13 mouse cellular contexts compared by ENCODE assay signal in the genomic region with DNA sequence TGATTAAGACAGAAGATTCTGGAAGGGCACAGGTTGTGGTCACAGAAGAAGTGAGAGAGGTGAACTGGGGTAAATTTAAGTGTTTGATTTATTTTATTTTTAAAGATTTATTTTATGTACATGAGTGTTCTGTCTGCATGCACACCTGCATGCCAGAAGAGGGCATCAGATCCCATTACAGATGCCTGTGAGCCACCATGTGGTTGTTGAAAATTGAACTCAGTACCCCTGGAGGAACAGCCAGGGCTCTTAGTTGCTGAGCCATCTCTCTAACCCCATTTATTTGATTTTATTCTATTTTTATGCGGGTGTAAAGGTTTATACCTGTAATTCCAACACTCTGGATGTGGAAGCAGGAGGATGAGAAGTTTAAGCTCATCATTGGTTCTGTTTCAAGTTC.
"Had no signal": no experiment of that assay in that cellular context is flagged by ENCODE, and none has a peak within 500 bp of the region (broad histone marks: within the 10 kb centered on the region; RNA-seq: fewer than 3 reads in every experiment).

No protein-coding gene starts in this region.

- H3K4me1 ChIP-seq: kidney, embryonic 15.5 days; liver, embryonic 12.5 days; midbrain, embryonic 13.5 days had no signal

- ATAC-seq: liver, embryonic 12.5 days; liver, postnatal 0 days; midbrain, embryonic 13.5 days had no signal

- H3K36me3 ChIP-seq: kidney, embryonic 15.5 days; limb, embryonic 10.5 days; liver, embryonic 12.5 days; midbrain, embryonic 13.5 days; neural tube, embryonic 13.5 days had no signal

- H3K4me3 ChIP-seq: kidney, embryonic 15.5 days; limb, embryonic 10.5 days; liver, embryonic 12.5 days; midbrain, embryonic 13.5 days; neural tube, embryonic 13.5 days had no signal

- H3K27ac ChIP-seq: kidney, embryonic 15.5 days; limb, embryonic 10.5 days; liver, embryonic 12.5 days; midbrain, embryonic 13.5 days; neural tube, embryonic 13.5 days had no signal

- H3K4me2 ChIP-seq: kidney, embryonic 15.5 days; liver, embryonic 12.5 days; midbrain, embryonic 13.5 days; neural tube, embryonic 13.5 days had no signal

- DNase-seq: kidney, adult 18-20 months; kidney, postnatal 25 days; layer of hippocampus, adult 9-11 months; liver, postnatal 0 days; retina, postnatal 1 day; right cerebral cortex, postnatal 4 days; spleen, adult 18-20 months; thymus, postnatal 36 days had no signal

- H3K9me3 ChIP-seq: kidney, embryonic 15.5 days; limb, embryonic 10.5 days; liver, embryonic 12.5 days; midbrain, embryonic 13.5 days; neural tube, embryonic 13.5 days had no signal

- H3K9ac ChIP-seq: kidney, embryonic 15.5 days; liver, embryonic 12.5 days; liver, postnatal 0 days; midbrain, embryonic 13.5 days; neural tube, embryonic 13.5 days had no signal
